Mouse (Mus musculus): ENCODE measurements at regions not wholly inside any gene's neighbourhood (a gene's known extent, or its start where the extent isn't known, plus 50 kb on each side); places are given as distances from the start of the nearest gene placed in this dataset.

GRCm38 (mm10) chr13:78643023-78643422, 443.5 kb upstream of the Nr2f1 start:
- H3K36me3 ChIP-seq (ENCODE audit: control insufficient read depth, insufficient read depth, low read length): no peaks in the 10 kb centered on the region
- no peak for DNase-seq (ENCODE audit: low spot score)
- TF ChIP-seq POLR2A (IDR thresholded peaks at IDR 0.05; ENCODE audit: borderline replicate concordance, extremely low read depth, insufficient read depth, insufficient read length): no peak
- H3K4me3 ChIP-seq (replicated peaks; ENCODE audit: low read length): no peak overlapping the region
- H3K4me2 ChIP-seq (replicated peaks; ENCODE audit: low read depth, low read length, severe bottlenecking): no peak overlapping the region
- WGBS: 8% methylated on average over 3 of the region's 3 CpGs
- H3K4me1 ChIP-seq (ENCODE audit: control insufficient read depth, insufficient read depth, low read length): no peaks in the 10 kb centered on the region
- H3K27ac ChIP-seq (replicated peaks; ENCODE audit: low read depth, low read length): no peak overlapping the region
- no peaks in the 10 kb centered on the region for H3K27me3 ChIP-seq (ENCODE audit: control insufficient read depth, insufficient read depth, low read length)
- ATAC-seq (ENCODE audit: low FRiP score, low read depth): no peak
- H3K9ac ChIP-seq (ENCODE audit: low read depth, low read length, severe bottlenecking): no peak overlapping the region
- no peaks in the 10 kb centered on the region for H3K9me3 ChIP-seq (ENCODE audit: control insufficient read depth, low read length)

GRCm38 (mm10) chr13:78642443-78642729, 442.8 kb upstream of the Nr2f1 start:
- H3K9me3 ChIP-seq (ENCODE audit: control insufficient read depth, low read length): no peaks in the 10 kb centered on the region
- H3K4me1 ChIP-seq (ENCODE audit: control insufficient read depth, insufficient read depth, low read length): no peaks in the 10 kb centered on the region
- H3K9ac ChIP-seq (ENCODE audit: low read depth, low read length, severe bottlenecking): no peak overlapping the region
- H3K36me3 ChIP-seq (ENCODE audit: control insufficient read depth, insufficient read depth, low read length): no peaks in the 10 kb centered on the region
- H3K27ac ChIP-seq (replicated peaks; ENCODE audit: low read depth, low read length): no peak overlapping the region
- WGBS: 82% methylated on average over 3 of the region's 3 CpGs
- H3K4me3 ChIP-seq (replicated peaks; ENCODE audit: low read length): no peak overlapping the region
- H3K4me2 ChIP-seq (replicated peaks; ENCODE audit: low read depth, low read length, severe bottlenecking): no peak overlapping the region
- no peaks in the 10 kb centered on the region for H3K27me3 ChIP-seq (ENCODE audit: control insufficient read depth, insufficient read depth, low read length)
- no peak for TF ChIP-seq POLR2A (IDR thresholded peaks at IDR 0.05; ENCODE audit: borderline replicate concordance, extremely low read depth, insufficient read depth, insufficient read length)
- ATAC-seq (ENCODE audit: low FRiP score, low read depth) (no peak), DNase-seq (ENCODE audit: low spot score) (no peak)

- Histone ChIP-seq H3K27ac (replicated peaks; ENCODE audit: low read depth, low read length) (no peak overlapping the region), H3K9me3 (ENCODE audit: control insufficient read depth, low read length) (no peaks in the 10 kb centered on the region), H3K4me3 (replicated peaks; ENCODE audit: low read length) (no peak overlapping the region), H3K27me3 (ENCODE audit: control insufficient read depth, insufficient read depth, low read length) (no peaks in the 10 kb centered on the region), H3K36me3 (ENCODE audit: control insufficient read depth, insufficient read depth, low read length) (no peaks in the 10 kb centered on the region), H3K4me2 (replicated peaks; ENCODE audit: low read depth, low read length, severe bottlenecking) (no peak overlapping the region), H3K4me1 (ENCODE audit: control insufficient read depth, insufficient read depth, low read length) (no peaks in the 10 kb centered on the region), H3K9ac (ENCODE audit: low read depth, low read length, severe bottlenecking) (no peak overlapping the region)
- TF ChIP-seq POLR2A (IDR thresholded peaks at IDR 0.05; ENCODE audit: borderline replicate concordance, extremely low read depth, insufficient read depth, insufficient read length): no peak
- WGBS: 79% methylated on average over 5 of the region's 5 CpGs
- DNase-seq (ENCODE audit: low spot score) (no peak), ATAC-seq (ENCODE audit: low FRiP score, low read depth) (no peak)
These were observed 442.3 kb upstream of the Nr2f1 start for GRCm38 (mm10) chr13:78641687-78642442.

- H3K4me3 ChIP-seq (replicated peaks; ENCODE audit: low read length): no peak overlapping the region
- no peak for ATAC-seq (ENCODE audit: low FRiP score, low read depth)
- WGBS: 70% methylated on average over 1 of the region's 1 CpGs
- H3K4me1 ChIP-seq (ENCODE audit: control insufficient read depth, insufficient read depth, low read length): no peaks in the 10 kb centered on the region
- no peak overlapping the region for H3K9ac ChIP-seq (ENCODE audit: low read depth, low read length, severe bottlenecking)
- no peaks in the 10 kb centered on the region for H3K9me3 ChIP-seq (ENCODE audit: control insufficient read depth, low read length)
- H3K36me3 ChIP-seq (ENCODE audit: control insufficient read depth, insufficient read depth, low read length): no peaks in the 10 kb centered on the region
- no peak overlapping the region for H3K27ac ChIP-seq (replicated peaks; ENCODE audit: low read depth, low read length)
- no peaks in the 10 kb centered on the region for H3K27me3 ChIP-seq (ENCODE audit: control insufficient read depth, insufficient read depth, low read length)
- DNase-seq (ENCODE audit: low spot score): no peak
- TF ChIP-seq POLR2A (IDR thresholded peaks at IDR 0.05; ENCODE audit: borderline replicate concordance, extremely low read depth, insufficient read depth, insufficient read length): no peak
- H3K4me2 ChIP-seq (replicated peaks; ENCODE audit: low read depth, low read length, severe bottlenecking): no peak overlapping the region
These were observed 440.8 kb upstream of the Nr2f1 start for GRCm38 (mm10) chr13:78640340-78640739.

- DNase-seq (ENCODE audit: low spot score): no peak
- no peak overlapping the region for H3K4me2 ChIP-seq (replicated peaks; ENCODE audit: low read depth, low read length, severe bottlenecking)
- H3K4me3 ChIP-seq (replicated peaks; ENCODE audit: low read length): no peak overlapping the region
- TF ChIP-seq POLR2A (IDR thresholded peaks at IDR 0.05; ENCODE audit: borderline replicate concordance, extremely low read depth, insufficient read depth, insufficient read length): no peak
- no peak for ATAC-seq (ENCODE audit: low FRiP score, low read depth)
- H3K27ac ChIP-seq (replicated peaks; ENCODE audit: low read depth, low read length): no peak overlapping the region
- H3K4me1 ChIP-seq (ENCODE audit: control insufficient read depth, insufficient read depth, low read length): no peaks in the 10 kb centered on the region
- no peaks in the 10 kb centered on the region for H3K9me3 ChIP-seq (ENCODE audit: control insufficient read depth, low read length)
- no peaks in the 10 kb centered on the region for H3K27me3 ChIP-seq (ENCODE audit: control insufficient read depth, insufficient read depth, low read length)
- no peaks in the 10 kb centered on the region for H3K36me3 ChIP-seq (ENCODE audit: control insufficient read depth, insufficient read depth, low read length)
- H3K9ac ChIP-seq (ENCODE audit: low read depth, low read length, severe bottlenecking): no peak overlapping the region
- WGBS: 74% methylated on average over 5 of the region's 5 CpGs
These were observed 438.9 kb upstream of the Nr2f1 start for GRCm38 (mm10) chr13:78638462-78638861.

Data from limb, embryonic 14.5 days (tissue).